Mouse (Mus musculus) embryonic facial prominence, embryonic 12.5 days (tissue): ENCODE measurements around the gene Cachd1. TPM values are rescaled to one million over a fixed set of nuclear protein-coding genes. Genes with fewer than 3 reads are reported as not detected.

Experiments
- ATAC-seq: fragments of 200-750 bp; cut with Nextera tagmentation; 2 replicates; pipeline ENCODE4 v1.8.0; 2017; ENCODE audit not compliant: insufficient number of reproducible peaks, insufficient read depth, low FRiP score, low TSS enrichment
- H3K27ac ChIP-seq: fragments of 300-500 bp; sonication (generic); 2 replicates; pipeline ENCODE4 v1.5.1; 2016; ENCODE audit warnings: mild to moderate bottlenecking
- H3K27me3 ChIP-seq: fragments of 300-500 bp; sonication (generic); 2 replicates; pipeline ENCODE4 v1.6.1; 2016; ENCODE audit warnings: mild to moderate bottlenecking, moderate library complexity
- H3K36me3 ChIP-seq: fragments of 300-500 bp; sonication (generic); 2 replicates; pipeline ENCODE4 v1.6.1; 2016; ENCODE audit warnings: mild to moderate bottlenecking
- H3K4me1 ChIP-seq: fragments of 300-500 bp; sonication (generic); 2 replicates; pipeline ENCODE4 v1.6.1; 2016
- H3K4me2 ChIP-seq: fragments of 300-500 bp; sonication (generic); replicated peaks from 2 replicates; pipeline ENCODE4 v1.6.1; 2016; ENCODE audit warnings: mild to moderate bottlenecking, moderate library complexity
- H3K4me3 ChIP-seq: fragments of 300-500 bp; sonication (generic); 2 replicates; pipeline ENCODE4 v1.5.1; 2016; ENCODE audit warnings: mild to moderate bottlenecking
- H3K9ac ChIP-seq: fragments of 300-500 bp; sonication (generic); 2 replicates; pipeline ENCODE4 v1.6.1; 2016; ENCODE audit warnings: mild to moderate bottlenecking, moderate library complexity
- H3K9me3 ChIP-seq: fragments of 300-500 bp; sonication (generic); 2 replicates; pipeline ENCODE4 v1.6.1; 2016; ENCODE audit warnings: mild to moderate bottlenecking, moderate library complexity
- WGBS: fragments of 180-500 bp; shearing (Covaris S2); methylation state at CpG from one replicate; pipeline ENCODE4 v1.1.7; 2016; 5-methylcytosine and 5-hydroxymethylcytosine counted together
- polyA plus RNA-seq: library from polyadenylated mRNA; unstranded; fragments of >200 nt; fragmentation: Nextera tagmentation; extraction: Ambion mirVana; gene quantifications from 2 replicates; pipeline ENCODE4 v1.2.1, GENCODE M21; 2016

The Cachd1 gene
- polyA plus RNA-seq, 1 experiment from 2014 or later, result 42.3 TPM

DNA sequence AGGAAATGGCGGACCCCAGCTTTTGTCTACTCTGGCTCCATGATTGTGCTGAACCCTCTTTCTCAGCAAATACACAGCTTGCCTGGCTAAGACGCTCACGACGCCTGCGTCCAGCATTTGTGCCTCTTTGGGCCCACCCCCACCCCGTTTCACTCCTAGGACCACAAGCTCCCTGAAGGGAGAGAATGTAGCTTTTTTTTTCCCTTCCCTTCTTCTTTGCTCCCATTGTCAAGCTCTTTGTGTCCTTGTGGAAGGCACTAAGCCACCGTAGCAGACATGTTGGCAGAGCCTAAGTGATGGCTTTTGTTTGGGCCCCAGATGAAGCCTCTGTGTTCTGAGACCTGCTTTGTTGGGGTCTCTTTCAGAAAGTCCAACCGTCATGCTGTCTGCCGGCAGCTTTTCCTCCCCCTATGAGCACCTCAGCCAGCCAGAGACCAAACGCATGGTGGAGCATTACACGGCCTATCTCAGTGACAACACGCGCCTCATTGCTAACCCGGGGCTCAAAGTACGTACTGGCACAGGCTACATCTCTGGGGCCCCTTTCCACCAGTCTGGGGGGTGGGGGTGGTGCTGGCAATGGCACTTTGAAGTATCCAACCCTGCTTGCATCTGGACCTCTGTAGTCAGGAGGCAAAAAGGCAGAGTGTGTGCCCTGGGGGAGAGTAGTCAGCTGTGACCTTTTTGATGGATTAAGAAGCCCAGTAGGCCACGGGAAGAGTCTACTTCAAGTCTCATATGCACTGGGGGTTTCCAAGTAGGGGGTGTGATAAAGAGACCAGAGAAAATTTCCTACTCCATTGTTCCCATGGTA lies 197.4 kb downstream of the Cachd1 start:
- H3K4me3 ChIP-seq, result no peak overlapping the region
- no peaks in the 10 kb centered on the region for H3K27me3 ChIP-seq
- no peak overlapping the region for H3K9ac ChIP-seq
- no peak overlapping the region for H3K4me2 ChIP-seq
- peaks cover 53% of the 10 kb centered on the region for H3K36me3 ChIP-seq
- 42% methylated on average over 16 of the region's 16 CpGs for WGBS
- ATAC-seq, result no peak
- H3K27ac ChIP-seq, result no peak overlapping the region
- 0 out of 2 replicates have a peak, but pooled peaks cover 3% of the 10 kb centered on the region for H3K4me1 ChIP-seq
- no peaks in the 10 kb centered on the region for H3K9me3 ChIP-seq

- no peak overlapping the region for H3K9ac ChIP-seq
- H3K27ac ChIP-seq, result no peak overlapping the region
- no peaks in the 10 kb centered on the region for H3K9me3 ChIP-seq
- peaks cover 50% of the 10 kb centered on the region for H3K36me3 ChIP-seq
- H3K4me1 ChIP-seq, result 0 out of 2 replicates have a peak, but pooled peaks cover 3% of the 10 kb centered on the region
- H3K27me3 ChIP-seq, result no peaks in the 10 kb centered on the region
- 77% methylated on average over 14 of the region's 14 CpGs for WGBS
- ATAC-seq, result no peak
- no peak overlapping the region for H3K4me2 ChIP-seq
- no peak overlapping the region for H3K4me3 ChIP-seq
Observed at GRCm38 (mm10) chr4:100974455-100975035, 198.1 kb downstream of the Cachd1 start.

- Histone ChIP-seq H3K4me1 (0 out of 2 replicates have a peak, but pooled peaks cover 3% of the 10 kb centered on the region), H3K36me3 (peaks cover 62% of the 10 kb centered on the region), H3K27ac (no peak overlapping the region), H3K27me3 (no peaks in the 10 kb centered on the region), H3K4me3 (no peak overlapping the region), H3K9me3 (no peaks in the 10 kb centered on the region), H3K4me2 (no peak overlapping the region), H3K9ac (no peak overlapping the region)
- WGBS, result 91% methylated on average over 7 of the region's 7 CpGs
- no peak for ATAC-seq
Observed at GRCm38 (mm10) chr4:100977522-100977921, 201.0 kb downstream of the Cachd1 start.

DNA sequence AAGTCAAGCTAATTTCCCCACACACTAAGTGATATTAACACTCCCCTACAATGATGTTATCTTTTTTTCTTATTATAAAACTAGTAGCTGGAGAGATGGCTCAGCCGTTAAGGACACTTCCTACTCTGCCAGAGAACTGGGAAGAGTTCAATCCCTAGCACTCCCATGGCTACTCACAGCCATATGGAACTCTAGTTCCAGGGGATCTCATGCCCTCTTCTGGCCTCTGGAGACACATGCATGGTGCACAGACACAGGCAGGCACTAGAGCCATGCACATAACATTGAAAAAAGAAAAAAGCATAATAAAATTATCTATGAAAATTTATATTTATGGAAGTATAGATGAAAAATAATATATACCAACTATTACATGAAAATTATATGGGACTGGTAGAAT lies 210.7 kb downstream of the Cachd1 start:
- 93% methylated on average over 1 of the region's 1 CpGs for WGBS
- ATAC-seq, result no peak
- H3K27me3 ChIP-seq, result no peaks in the 10 kb centered on the region

DNA sequence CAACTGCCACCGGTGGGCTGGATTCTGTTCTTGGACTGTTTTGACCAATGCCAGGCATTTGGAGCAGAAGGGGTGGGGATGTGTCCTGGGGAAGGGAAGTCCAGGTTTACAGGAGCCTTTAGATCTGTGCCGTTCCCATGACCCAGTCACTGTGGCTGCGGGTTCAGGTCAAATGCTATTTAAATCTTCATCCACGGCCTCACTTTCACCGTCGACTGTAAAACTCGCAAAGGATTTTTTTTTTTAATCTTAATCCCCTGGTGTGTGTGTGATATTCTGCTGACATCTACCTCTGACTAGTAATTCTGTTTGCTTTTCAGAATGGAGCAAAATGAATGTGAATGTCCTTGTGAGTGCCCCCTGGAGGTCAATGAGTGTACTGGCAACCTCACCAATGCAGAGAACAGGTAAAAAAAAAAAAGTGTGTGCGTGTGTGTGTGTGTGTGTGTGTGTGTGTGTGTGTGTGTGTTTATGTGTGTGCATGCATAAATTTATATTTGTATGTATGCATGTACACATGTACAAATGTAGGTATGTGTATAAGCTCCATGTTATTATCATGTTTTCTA lies 211.8 kb downstream of the Cachd1 start:
- ATAC-seq, result no peak
- peaks cover 85% of the 10 kb centered on the region for H3K36me3 ChIP-seq
- H3K27ac ChIP-seq, result no peak overlapping the region
- 83% methylated on average over 8 of the region's 8 CpGs for WGBS
- no peaks in the 10 kb centered on the region for H3K9me3 ChIP-seq
- no peaks in the 10 kb centered on the region for H3K4me1 ChIP-seq
- H3K27me3 ChIP-seq, result no peaks in the 10 kb centered on the region
- no peak overlapping the region for H3K4me3 ChIP-seq
- H3K9ac ChIP-seq, result no peak overlapping the region
- H3K4me2 ChIP-seq, result no peak overlapping the region

More for the DNA sequence above, 210.7 kb downstream of the Cachd1 start:
- no peak overlapping the region for H3K4me2 ChIP-seq
- H3K9ac ChIP-seq, result no peak overlapping the region
- H3K9me3 ChIP-seq, result no peaks in the 10 kb centered on the region
- no peaks in the 10 kb centered on the region for H3K4me1 ChIP-seq
- no peak overlapping the region for H3K27ac ChIP-seq
- peaks cover 81% of the 10 kb centered on the region for H3K36me3 ChIP-seq
- H3K4me3 ChIP-seq, result no peak overlapping the region

- Histone ChIP-seq H3K4me2 (no peak overlapping the region), H3K4me3 (no peak overlapping the region), H3K27ac (no peak overlapping the region), H3K4me1 (no peaks in the 10 kb centered on the region), H3K9ac (no peak overlapping the region), H3K9me3 (no peaks in the 10 kb centered on the region), H3K36me3 (peaks cover 82% of the 10 kb centered on the region), H3K27me3 (no peaks in the 10 kb centered on the region)
- 62% methylated on average over 4 of the region's 4 CpGs for WGBS
- no peak for ATAC-seq
Observed at GRCm38 (mm10) chr4:100990996-100991395, 214.5 kb downstream of the Cachd1 start.

- Histone ChIP-seq H3K4me2 (no peak overlapping the region), H3K27me3 (no peaks in the 10 kb centered on the region), H3K4me1 (no peaks in the 10 kb centered on the region), H3K9me3 (no peaks in the 10 kb centered on the region), H3K9ac (no peak overlapping the region), H3K4me3 (no peak overlapping the region), H3K36me3 (peaks cover 80% of the 10 kb centered on the region), H3K27ac (no peak overlapping the region)
- ATAC-seq, result no peak
- 85% methylated on average over 6 of the region's 6 CpGs for WGBS
Observed at GRCm38 (mm10) chr4:100992086-100992485, 215.6 kb downstream of the Cachd1 start.

DNA sequence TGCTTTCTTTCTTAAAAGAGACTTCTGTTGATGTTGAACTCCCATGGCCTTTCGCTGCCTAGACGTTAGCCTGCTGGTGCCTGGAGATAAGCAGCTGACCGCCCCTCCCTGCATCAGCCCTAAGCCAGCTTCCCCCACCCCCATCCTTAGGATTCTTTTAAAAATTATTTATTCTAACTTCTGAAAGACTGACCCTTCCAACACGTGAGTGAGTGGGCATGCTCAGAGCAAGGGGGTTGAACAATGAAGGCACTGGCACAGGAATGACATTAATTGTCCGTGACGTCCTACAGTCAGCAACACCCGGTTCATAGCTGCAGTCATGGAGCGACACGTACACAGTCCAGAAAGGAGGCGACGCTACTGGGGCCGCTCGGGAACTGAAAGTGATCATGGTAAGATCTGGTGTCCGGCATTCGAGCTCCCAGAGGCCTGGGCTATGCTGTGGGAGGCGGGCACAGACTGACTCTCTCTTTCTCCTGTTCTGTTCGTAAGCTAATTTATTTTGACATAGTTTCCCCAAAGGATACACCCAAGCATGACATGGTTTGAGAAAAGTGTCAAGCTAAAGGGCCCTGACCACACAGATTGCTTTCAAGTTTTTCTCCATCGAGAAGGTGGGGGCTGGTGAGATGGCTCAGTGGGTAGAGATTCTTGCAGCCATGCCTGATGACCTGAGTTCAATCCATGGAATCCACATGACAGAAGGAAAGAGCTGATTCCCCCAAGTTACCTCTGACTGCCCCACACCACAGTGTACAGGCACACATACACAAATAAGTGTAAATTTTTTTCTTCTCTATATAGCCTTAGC lies 218.2 kb downstream of the Cachd1 start:
- Histone ChIP-seq H3K27ac (no peak overlapping the region), H3K36me3 (peaks cover 70% of the 10 kb centered on the region), H3K9ac (no peak overlapping the region), H3K4me1 (no peaks in the 10 kb centered on the region), H3K27me3 (no peaks in the 10 kb centered on the region), H3K9me3 (no peaks in the 10 kb centered on the region), H3K4me2 (no peak overlapping the region), H3K4me3 (no peak overlapping the region)
- 68% methylated on average over 18 of the region's 18 CpGs for whole genome bisulfite sequencing
- ATAC-seq, result no peak; the same call in 1 of the 2 replicates

- H3K4me1 ChIP-seq, result no peaks in the 10 kb centered on the region
- H3K9me3 ChIP-seq, result no peaks in the 10 kb centered on the region
- no peak overlapping the region for H3K4me3 ChIP-seq
- H3K27me3 ChIP-seq, result no peaks in the 10 kb centered on the region
- H3K27ac ChIP-seq, result no peak overlapping the region
- H3K36me3 ChIP-seq, result peaks cover 60% of the 10 kb centered on the region
- no peak for ATAC-seq
- H3K9ac ChIP-seq, result no peak overlapping the region
- no peak overlapping the region for H3K4me2 ChIP-seq
- WGBS, result 85% methylated on average over 5 of the region's 5 CpGs
Observed at GRCm38 (mm10) chr4:100995617-100996016, 219.1 kb downstream of the Cachd1 start.

- H3K36me3 ChIP-seq, result peaks cover 58% of the 10 kb centered on the region
- H3K27me3 ChIP-seq, result no peaks in the 10 kb centered on the region
- H3K27ac ChIP-seq, result no peak overlapping the region
- ATAC-seq, result no peak
- no peak overlapping the region for H3K4me2 ChIP-seq
- no peak overlapping the region for H3K9ac ChIP-seq
- no peak overlapping the region for H3K4me3 ChIP-seq
- 87% methylated on average over 4 of the region's 4 CpGs for WGBS
- no peaks in the 10 kb centered on the region for H3K9me3 ChIP-seq
- H3K4me1 ChIP-seq, result no peaks in the 10 kb centered on the region
Observed at GRCm38 (mm10) chr4:100996060-100996651, 219.7 kb downstream of the Cachd1 start.

GRCm38 (mm10) chr4:100998145-100998544 lies 221.7 kb downstream of the Cachd1 start:
- no peak overlapping the region for H3K27ac ChIP-seq
- H3K36me3 ChIP-seq, result peaks cover 52% of the 10 kb centered on the region
- WGBS, result 10% methylated on average over 2 of the region's 2 CpGs
- no peak overlapping the region for H3K4me3 ChIP-seq
- no peaks in the 10 kb centered on the region for H3K9me3 ChIP-seq
- no peaks in the 10 kb centered on the region for H3K4me1 ChIP-seq
- no peak overlapping the region for H3K9ac ChIP-seq
- no peaks in the 10 kb centered on the region for H3K27me3 ChIP-seq
- no peak for ATAC-seq
- no peak overlapping the region for H3K4me2 ChIP-seq
